Mouse (Mus musculus) natural killer cell, adult 2 months (primary cell): Measurements from ENCODE around the gene Kifc3.
A peak's percentile ranks its signal among the peaks of the same experiment; 100 is the strongest.

Source experiments
- DNase-seq, 2 experiments: peaks; one replicate each; pipeline ENCODE4 v3.0.0; 2022; ENCODE audit warnings: low spot score in 2 of 2

Gene Kifc3

DNA sequence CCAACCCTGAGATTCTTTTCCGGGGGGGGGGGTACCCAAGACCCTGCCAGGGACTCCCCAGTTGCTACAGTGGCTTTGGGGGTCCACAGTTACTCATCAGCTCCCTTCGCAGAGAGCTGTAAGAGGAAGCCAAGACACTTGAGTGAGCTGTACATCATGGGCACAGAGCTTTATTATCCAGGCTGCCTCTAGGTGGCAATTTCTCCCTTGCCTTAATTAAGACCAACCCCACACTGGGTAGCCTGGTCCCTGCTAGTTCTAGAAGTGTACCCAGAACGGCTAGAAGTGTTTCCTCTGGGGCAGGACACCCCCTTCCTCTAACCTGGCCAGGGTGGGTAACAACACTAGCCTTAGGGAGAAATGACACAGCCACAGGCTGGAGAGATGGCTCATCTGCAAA, 67.4 kb downstream of the Kifc3 start:
- no peak for DNase-seq

DNA sequence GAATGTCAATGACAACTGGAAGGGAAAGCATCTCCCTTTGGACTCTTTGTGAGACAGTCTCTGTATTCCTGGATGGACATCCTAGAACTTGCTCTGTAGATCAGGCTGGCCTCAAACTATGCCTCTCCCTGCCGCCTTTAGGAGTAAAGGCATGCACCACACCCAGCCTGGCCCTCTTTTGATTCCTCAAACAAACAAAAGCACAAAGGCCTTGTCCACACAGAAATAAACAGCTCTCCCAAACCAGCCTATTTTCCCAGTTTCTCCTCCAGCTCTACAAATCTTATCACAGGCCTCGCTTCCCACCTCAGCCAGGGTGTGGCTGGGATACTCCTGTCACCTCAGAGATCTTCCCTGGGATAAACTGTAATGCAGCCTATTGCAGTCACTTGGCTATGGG, 68.4 kb downstream of the Kifc3 start:
- no peak for DNase-seq

DNA sequence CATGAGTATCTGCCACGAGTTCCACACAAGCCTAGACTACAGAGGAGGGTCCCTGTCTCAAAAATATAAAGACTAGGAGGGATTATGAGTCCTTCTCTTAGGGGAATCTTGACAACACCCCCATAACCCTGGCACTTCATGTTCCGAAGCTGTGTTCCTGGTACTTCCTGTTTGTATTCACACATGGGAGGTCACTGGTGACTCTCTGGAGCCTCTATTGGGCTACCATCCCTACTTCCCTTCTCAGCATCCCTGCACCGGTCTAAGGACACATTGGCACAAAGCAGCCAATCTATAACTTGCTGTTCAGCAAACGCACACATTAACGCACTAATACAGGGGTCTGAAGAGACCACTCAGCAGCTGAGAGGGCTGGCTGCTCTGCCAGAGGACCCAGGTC, 70.6 kb downstream of the Kifc3 start:
- DNase-seq = no peak

DNA sequence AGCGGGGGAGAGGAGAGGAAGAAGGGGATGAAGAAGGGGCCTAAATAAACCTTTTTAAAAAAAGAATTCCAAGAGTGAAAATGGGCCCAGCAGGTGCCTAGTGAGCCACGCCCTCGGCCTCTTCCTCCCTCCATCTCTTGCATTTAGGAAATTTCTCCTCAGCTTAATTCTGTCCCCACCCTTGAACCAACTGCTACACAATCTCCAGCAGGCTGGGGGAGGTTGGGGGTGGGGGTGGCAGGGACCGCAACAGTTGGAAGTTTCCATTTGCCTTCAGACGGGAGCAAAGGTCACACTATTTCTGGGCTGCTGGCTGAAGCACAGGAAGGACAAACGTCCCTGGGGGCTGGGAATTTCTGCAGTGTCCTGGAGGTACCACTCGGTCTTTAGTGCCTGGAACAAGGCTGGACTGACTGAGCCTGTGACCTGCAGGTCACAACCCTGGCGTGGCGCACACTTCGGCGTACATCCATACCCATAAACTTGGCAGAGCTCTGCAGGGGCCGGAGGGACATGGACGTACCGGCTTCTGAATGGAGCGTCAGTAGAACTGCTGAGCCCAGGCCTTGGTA, 71.6 kb downstream of the Kifc3 start:
- no peak for DNase-seq

DNA sequence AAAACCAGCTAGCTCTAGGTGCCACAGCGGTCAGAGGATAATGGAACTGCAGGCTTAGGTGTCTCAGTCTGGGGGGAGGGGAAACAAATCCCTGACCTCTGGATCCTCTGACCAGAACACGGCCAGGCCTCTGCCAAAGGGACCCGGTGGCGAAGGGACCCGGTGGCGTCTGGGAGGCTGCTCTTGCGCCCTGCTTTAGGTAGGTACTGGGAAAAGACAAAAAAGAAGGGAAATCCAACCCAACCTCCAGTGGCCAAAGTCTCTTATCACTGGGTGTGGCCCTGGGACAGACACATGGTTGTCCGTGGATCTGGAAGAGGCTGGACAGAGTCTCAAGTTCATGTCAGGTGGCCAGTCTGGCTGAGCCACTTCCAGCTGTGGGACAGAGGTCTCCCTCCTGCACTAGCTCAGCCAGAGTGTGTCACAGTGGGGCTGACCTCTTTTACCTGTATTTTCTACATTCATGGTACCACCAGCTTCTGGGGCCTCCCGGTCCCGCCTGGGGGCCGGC, 73.8 kb downstream of the Kifc3 start:
- no peak for DNase-seq

DNA sequence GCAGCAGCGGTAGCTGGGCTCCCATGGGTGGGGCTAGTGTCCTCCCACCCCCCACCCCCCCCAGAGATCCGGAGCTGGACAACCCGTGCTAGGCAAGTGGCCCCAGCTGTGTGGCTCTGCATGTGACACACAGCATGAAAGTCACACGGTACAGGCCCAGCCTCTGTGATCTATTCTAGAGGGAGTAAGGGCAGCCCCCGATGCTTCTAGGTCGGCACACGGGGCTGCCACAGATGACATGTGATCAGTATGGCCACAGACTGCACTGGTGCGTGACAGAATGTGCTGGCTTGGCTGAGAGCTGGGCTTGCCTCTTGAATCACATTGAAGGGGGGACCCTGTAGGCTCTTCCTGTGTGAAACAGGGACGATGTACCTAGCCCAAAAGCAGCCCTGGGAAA, 75.0 kb downstream of the Kifc3 start:
- DNase-seq = peak in 1 of 2 experiments; percentile 45

DNA sequence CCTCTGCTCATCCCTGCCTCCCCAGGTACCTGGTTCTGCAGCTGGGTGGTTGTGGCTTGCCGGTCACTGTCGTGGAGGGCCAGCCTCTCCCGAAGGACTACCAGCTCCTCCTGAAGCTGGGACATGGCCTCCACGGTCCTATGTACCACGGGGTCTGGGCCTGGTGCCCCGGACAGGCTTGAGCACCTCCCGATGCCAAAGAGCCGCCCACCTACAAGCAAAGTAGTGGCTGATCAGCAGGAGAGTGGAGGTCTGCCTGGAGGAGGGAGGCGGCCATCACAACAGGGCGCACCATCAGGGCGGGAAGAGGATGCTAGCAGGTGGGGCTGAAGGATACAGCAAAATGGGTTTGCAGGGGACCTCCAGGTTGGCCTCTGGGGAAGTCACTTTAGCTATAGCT, 76.1 kb downstream of the Kifc3 start:
- DNase-seq = no peak

DNA sequence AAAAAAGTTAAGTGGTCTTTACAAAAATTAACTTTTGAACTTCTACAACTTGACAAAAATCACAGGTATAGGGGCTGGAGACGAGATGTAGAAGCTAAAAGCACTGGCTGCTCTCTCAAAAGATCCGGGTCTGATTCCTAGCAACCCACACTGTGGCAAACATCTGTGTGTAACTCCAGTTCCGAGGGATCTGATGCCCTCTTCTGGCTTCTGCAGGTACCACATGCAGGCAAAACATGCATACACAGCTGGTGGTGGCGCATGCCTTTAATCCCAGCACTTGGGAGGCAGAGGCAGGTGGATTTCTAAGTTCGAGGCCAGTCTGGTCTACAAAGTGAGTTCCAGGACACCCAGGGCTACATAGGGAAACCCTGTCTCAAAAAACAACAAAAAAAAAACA, 79.2 kb downstream of the Kifc3 start:
- DNase-seq = no peak

DNA sequence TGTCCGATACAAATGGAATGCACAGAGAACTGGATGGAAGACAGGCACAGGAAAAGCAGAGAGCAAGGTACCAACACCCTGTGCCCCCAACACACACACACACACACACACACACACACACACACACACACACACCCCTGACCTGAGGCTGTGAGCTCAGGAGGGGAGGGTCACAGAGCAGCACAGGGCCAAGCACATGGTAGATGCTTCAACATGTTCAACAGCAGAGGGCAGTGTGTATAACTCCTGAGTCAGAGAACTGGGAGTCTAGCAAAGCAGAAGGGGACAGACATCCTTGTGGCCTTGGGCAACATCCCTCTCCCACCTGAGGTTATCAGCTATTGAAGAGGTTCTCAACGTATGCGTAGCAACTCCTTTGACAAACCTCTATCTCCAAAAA, 88.9 kb downstream of the Kifc3 start:
- no peak for DNase-seq

DNA sequence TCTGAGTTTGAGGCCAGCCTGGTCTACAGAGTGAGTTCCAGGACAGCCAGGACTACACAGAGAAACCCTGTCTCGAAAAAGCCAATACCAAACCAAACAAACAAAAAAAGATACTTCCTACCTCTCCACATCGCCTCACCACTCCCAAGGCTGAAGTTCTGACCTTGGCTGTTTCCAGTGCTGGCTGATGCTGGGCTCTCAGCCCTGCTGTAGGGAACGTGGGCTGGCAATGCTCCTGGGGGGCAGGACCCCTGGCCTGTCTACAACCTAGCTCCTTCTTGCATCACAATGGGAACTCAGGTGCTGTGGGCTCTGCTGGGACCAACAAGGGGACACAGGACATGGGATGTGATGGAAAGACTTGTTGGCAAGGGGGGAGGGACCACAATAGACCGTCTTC, 89.5 kb downstream of the Kifc3 start:
- no peak for DNase-seq

DNA sequence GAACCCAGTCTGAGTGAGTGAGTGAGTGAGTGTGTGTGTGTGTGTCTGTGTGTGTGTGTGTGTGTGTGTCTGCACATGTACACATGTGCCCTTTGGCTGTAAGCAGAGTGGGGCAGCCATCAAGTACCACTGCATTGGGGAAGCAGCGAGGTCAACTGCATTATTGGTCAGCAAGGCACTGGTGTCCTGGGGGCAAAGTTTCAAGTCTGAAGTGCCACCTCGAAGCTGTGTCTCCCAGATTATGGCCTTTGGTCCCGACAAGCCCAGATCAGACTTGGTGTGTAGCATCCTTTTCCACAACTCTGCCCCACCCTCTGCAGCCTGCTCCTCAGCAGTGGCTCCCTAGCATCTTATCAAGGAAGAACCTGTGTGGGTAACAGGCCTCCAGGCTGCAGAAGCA, 90.0 kb downstream of the Kifc3 start:
- DNase-seq = no peak

DNA sequence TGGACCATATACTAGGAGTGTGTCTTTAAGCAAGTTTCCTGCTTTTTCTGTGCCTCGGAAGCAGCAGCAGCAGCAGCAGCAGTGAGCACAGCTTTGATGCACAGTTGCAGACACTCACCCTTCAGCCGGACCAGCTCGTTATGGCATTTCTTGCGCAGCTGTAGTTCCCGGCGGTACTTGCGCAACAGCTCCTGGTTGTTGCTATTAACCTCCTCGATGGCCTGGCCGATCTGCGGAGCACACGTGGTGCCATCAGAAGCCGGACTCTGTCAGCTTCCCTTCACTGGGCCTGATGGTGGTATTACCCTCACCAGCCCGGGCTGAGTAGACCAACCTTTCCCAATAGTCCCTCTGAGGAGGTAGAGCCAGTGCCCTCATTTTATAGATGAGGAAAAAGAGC, 95.3 kb downstream of the Kifc3 start:
- no peak for DNase-seq

DNA sequence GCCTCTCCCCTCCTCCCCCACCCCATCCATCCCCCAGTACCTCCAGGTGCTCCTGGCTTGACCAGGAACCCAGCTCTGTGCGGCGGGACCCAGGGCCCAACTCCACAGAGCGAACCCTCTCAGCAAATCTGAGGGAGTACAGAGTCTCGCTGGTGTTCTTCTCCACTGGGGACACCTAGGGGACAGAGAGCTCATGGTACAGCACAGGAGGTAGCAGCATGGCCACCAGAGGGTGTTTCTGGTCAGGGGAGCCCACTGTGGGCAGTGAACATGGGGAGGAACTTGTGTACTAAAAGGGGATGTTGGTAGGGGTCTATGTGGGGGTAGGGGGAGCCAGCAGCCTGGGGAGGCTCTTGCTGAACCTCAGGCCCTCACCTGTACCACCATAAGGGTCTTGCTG, 100.6 kb downstream of the Kifc3 start:
- no peak for DNase-seq

DNA sequence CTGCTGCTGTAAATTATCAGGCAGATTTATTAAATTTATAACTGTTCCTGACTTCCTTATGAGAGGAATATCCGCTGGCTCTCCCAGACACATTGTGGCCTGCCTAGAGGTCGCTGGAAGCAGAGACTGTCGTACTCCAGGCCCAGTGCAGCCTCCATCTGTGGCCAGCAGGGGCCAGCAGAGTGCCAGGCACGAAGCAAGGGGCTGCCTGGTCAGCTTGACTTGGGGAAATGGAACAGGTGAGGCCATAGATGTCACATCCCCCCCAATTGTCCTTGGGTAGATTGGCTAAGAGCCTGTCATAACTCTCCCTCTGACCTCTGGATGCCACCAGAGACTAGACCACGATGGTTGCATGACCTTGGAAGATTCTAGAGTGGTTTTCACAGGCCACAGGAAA, 103.6 kb downstream of the Kifc3 start:
- DNase-seq = peak; percentile 40 to 50

DNA sequence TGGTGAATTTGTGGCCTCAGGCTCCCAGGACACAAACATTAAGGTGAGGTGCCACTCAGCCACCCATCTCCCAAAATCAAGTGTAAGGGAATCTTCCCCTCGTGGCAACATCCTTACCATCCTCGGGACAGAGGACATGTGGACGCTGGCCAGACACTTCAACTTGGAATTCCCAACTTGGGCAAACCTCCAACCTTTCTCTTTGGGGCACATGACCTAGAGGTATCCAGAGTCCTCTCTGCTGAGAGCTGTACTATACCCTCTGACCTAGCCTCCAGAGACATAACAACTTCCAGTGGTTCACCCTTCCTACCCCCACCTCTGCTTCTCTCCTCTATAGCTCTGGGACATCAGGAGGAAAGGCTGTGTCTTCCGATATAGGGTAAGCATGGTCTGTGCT, 109.0 kb downstream of the Kifc3 start:
- DNase-seq = no peak

DNA sequence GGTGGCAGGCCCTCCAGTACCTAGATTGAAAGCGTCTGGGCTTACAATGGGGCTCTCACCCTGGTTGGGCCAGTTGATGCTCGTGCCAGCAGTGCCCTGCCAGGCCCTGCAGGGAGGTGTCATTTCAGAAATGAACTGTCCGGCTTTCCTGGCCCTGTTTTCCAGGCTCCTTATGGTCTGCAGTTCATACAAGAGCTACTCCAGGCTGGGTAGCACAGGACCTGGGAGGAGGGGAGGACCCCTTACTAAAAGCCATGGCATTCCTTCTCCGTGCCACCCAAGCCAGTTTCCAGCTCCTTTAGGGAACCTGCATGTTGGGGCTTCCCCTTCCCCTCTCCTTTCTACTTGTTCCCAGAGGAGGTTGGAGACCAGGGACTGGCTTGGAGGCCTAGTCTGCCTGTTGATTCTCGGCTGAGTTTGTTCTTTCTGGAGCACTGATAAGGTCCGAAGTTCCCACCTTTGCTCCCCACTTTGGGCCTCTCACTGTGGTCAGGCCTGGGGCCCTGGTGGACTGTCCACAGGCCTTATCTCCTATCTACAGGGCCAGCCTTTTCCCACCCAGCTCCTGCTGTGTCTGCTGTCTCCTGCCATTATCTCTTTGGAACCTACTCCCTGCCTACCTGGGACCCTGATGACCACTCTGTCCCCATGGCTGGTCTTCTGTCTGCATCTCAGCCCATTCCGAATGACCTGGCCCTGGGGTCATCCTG, 117.0 kb downstream of the Kifc3 start:
- DNase-seq = no peak

DNA sequence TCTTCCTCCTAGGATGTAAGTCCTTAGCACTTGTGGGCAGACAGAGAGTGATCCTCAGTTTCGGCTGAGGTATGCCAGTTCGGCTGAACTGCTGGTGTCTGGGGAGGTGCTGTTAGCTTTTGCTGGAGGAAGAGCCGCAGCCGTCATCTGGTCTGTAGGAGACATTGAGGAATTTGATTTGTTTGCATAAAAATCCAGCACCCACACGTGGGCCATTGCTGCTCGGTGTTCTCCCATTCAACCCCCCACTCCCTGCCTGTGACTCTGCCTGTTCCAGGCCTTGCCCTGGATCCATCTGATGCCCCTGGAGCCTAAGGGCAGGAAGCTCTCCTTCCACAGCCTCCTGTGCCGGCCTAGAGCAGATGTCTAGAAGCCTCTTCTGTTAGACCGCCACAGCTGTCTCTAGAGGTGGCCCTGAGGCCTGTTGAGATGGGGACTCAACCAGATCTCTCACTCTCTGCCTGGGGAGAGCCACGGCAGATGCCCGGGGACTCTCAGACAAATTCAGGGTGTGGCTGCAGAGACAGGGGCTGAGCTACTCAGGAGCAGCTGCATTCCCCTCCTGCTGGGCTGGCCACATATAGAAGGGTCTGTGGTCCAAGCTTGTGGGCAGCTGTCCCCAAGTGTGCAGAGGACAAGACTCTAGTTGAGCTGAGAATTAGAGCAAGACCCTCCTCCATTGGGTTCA, 117.7 kb downstream of the Kifc3 start:
- peak in 1 of 2 experiments; percentile 14 for DNase-seq

DNA sequence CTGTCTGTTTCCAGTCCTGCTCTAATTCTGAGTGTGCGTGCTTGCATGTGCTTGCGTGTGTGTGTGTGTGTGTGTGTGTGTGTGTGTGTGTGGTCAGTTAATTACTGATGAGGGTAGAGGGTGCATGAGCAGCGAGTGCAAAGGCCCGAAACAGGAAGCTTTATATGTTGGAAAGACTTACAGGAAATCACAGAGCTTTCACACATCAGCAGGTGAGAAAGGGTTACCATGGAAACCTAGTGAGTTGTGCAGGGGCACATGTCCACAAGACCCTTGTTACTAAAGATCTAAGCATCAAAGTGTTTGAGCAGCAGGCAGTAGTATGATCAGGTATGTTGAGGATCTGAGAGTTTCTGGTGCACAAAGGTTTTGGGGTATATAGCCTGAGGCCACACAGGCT, 118.4 kb downstream of the Kifc3 start:
- DNase-seq = peak; percentile 52 to 76

DNA sequence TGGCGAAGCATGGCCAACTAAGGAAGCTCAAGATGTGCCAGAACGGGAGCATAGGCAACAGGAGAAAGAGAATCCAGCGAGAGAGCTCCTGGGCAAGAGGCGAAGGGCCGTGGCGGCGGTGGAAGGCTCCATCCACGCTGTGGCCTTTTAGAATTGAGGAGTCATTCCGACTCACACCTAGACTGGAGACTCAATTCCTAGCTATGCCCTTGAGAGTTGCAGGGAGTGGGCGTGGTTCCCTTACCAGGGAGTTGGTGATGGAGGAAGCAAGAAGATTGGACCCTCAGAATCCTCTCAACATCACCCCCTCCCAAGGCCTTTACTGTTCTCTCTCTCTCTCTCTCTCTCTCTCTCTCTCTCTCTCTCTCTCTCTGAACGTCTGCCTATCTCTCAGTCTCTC, 121.0 kb downstream of the Kifc3 start:
- DNase-seq = no peak

DNA sequence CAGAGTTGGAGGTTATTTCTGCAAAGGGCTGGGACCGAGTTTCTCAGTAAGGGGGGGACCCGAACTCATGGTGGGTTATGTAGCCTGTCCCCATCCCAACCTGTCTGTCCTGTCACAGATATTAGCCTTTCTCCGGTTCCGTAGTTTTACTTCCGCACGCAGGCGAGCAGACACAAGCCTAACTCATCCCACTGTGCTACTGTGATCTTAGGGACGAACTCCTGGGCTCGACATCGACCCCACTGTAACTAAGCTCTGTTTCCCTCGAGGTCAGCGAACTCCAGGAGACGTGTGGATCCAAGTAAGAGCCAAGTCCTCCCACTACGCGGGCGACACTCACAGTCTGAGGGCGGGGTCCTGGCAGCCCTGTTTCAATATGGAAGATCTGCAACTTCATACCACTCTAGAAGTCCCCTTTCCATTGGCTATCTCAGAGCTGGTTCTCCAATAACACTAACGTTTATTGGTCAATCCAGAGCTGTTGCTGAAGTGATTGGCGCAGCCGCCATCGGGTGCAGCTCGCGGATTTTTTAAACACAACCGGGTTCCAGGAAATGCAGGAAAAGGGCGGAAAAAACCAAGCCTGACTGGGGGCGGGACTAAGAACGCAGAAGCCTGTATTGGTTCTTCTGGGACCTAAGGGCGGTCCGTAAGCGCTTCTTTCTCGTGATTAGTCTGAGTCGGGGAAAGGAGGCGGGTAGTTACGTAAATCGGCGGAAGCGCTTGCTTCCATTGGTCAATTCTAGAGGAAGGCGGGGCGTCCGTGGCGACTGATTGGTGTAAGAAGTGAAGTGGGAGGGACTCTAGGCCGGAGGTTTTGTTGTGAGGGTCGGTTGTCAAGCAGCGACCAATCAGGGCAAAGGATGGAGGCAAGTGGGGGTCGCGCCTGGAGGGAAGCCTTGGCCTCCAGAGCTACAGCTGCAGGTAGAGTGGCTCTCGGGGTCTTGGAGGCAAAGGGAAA, 122.0 kb downstream of the Kifc3 start, which contains the start of gene Katnb1:
Katnb1 (plus strand) TSS at position 806 of the 961 bp plus-strand sequence.
- DNase-seq = peak; percentile 99

DNA sequence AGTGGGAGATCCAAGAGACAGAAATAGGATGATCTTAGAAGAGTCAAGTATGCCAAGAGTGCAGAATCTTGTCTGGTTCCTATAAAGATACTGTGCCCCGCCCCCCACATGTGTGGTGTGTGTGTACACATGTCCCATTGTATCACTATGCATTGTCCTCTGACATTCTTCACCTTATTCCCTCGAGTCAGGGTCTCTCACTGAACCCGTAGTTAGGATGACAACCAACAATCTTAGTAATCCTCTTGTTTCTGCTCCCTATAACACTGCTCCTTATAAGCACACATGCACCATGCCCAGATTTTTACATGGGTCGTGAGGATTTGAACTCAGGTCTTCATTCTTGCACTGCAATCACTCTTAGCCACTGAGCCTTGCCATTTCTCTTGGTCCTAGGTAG, 123.3 kb downstream of the Kifc3 start:
- no peak for DNase-seq

DNA sequence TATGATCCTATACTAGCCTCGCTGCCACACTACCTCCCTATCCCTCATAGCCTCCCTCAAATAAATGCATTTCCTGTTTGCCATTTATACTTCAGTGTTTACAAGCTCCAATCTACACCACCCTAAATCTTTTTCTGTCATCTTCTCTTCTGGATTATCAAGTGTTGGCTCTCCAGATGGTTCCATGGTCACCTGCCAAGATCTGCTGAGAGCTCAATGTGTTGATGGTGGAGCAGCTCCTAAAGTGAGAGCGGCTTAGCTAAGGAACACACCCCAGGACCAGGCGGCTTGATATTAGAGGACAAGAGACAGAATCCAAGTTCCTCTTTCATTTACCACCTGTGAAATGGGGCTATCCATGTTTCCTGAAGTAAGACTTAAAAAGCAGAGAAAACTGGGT, 124.6 kb downstream of the Kifc3 start:
- DNase-seq = no peak
